22 mouse cellular contexts compared by ENCODE assay signal in genomic region chr9:65703926-65704595, GRCm38 (mm10). TPM values are rescaled to one million over a fixed set of nuclear protein-coding genes. Genes with fewer than 3 reads are reported as not detected.
DNase-seq lines count a peak whose midpoint lies in the region; ATAC-seq and TF ChIP-seq lines count a peak whose summit lies in the region.
"Had no signal": no experiment of that assay in that cellular context is flagged by ENCODE, and none has a peak within 500 bp of the region (broad histone marks: within the 10 kb centered on the region; RNA-seq: fewer than 3 reads in every experiment).

No protein-coding gene starts in this region.

- H3K9me3 ChIP-seq in E14TG2a.4 (ENCODE audit: low read length): no peaks in the 10 kb centered on the region
- H3K9me3 ChIP-seq in hindbrain, embryonic 12.5 days (replicated peaks): no peaks in the 10 kb centered on the region
- H3K9me3 ChIP-seq: embryonic facial prominence, embryonic 10.5 days; embryonic facial prominence, embryonic 12.5 days; forebrain, embryonic 13.5 days; forebrain, embryonic 15.5 days; G1E had no signal

- H3K9ac ChIP-seq in hindbrain, embryonic 12.5 days: no peak overlapping the region
- H3K9ac ChIP-seq: embryonic facial prominence, embryonic 12.5 days; forebrain, embryonic 13.5 days; forebrain, embryonic 15.5 days; forebrain, postnatal 0 days had no signal

- peak overlapping the region; percentile 57 for H3K4me3 ChIP-seq in E14TG2a.4 (replicated peaks; ENCODE audit: low read length)
- H3K4me3 ChIP-seq in hindbrain, embryonic 12.5 days: no peak overlapping the region
- H3K4me3 ChIP-seq: embryonic facial prominence, embryonic 10.5 days; embryonic facial prominence, embryonic 12.5 days; forebrain, embryonic 13.5 days; forebrain, embryonic 15.5 days had no signal

- no peak for TF ChIP-seq CTCF in E14TG2a.4 (conservative IDR thresholded peaks at IDR 0.05; ENCODE audit: low read length)

- DNase-seq in ES-CJ7 (ENCODE audit: low read depth, low spot score) (peak; percentile 61), R1 (ENCODE audit: low read depth, low spot score) (peak; percentile 88)
- DNase-seq in kidney, adult 11 months: no peak
- no peak for DNase-seq in heart, postnatal 14 days
- DNase-seq: adrenal gland, adult 8-10 months; adrenal gland, postnatal 14 days; adrenal gland, postnatal 36 days; cerebellum, adult 11-12 months; cerebellum, adult 2 months; cerebellum, adult 9-10 months; cerebellum, postnatal 10 days; cerebellum, postnatal 25 days; forebrain, postnatal 0 days had no signal

- H3K36me3 ChIP-seq in E14TG2a.4 (ENCODE audit: insufficient read depth, low read length): peaks cover 58% of the 10 kb centered on the region
- H3K36me3 ChIP-seq in hindbrain, embryonic 12.5 days: peaks cover 54% of the 10 kb centered on the region

- ATAC-seq in hindbrain, embryonic 12.5 days (ENCODE audit: low FRiP score): no peak
- ATAC-seq: activated CD4-positive, CD25-positive, alpha-beta regulatory T cell, adult 4 months; forebrain, embryonic 13.5 days; forebrain, embryonic 15.5 days; forebrain, postnatal 0 days; Patski had no signal

- no peaks in the 10 kb centered on the region for H3K27me3 ChIP-seq in E14TG2a.4 (ENCODE audit: insufficient read depth, low read length)
- no peaks in the 10 kb centered on the region for H3K27me3 ChIP-seq in hindbrain, embryonic 12.5 days
- H3K27me3 ChIP-seq: embryonic facial prominence, embryonic 12.5 days; forebrain, embryonic 13.5 days; forebrain, embryonic 15.5 days; Patski had no signal

- peaks cover 39% of the 10 kb centered on the region for H3K4me1 ChIP-seq in E14TG2a.4 (replicated peaks; ENCODE audit: low read depth, low read length)
- H3K4me1 ChIP-seq in hindbrain, embryonic 12.5 days: no peaks in the 10 kb centered on the region
- H3K4me1 ChIP-seq: embryonic facial prominence, embryonic 10.5 days; embryonic facial prominence, embryonic 12.5 days; forebrain, embryonic 13.5 days; forebrain, embryonic 15.5 days had no signal

- WGBS in hindbrain, embryonic 12.5 days: 91% methylated on average over 24 of the region's 24 CpGs

- H3K4me2 ChIP-seq in hindbrain, embryonic 12.5 days (replicated peaks): no peak overlapping the region
- H3K4me2 ChIP-seq: embryonic facial prominence, embryonic 12.5 days; forebrain, embryonic 13.5 days; forebrain, embryonic 15.5 days had no signal

- H3K27ac ChIP-seq in hindbrain, embryonic 12.5 days: no peak overlapping the region
- H3K27ac ChIP-seq: embryonic facial prominence, embryonic 10.5 days; embryonic facial prominence, embryonic 12.5 days; forebrain, embryonic 13.5 days; forebrain, embryonic 15.5 days had no signal

- intact Hi-C loops in heart, postnatal 14 days (cut with DNase I): no loop called here

RNA-seq across cellular contexts. Expression of gene Oaz2, which starts 36.3 kb away (rescaled TPM):
- 312 and 323 TPM in 2 replicates for polyA plus RNA-seq in hindbrain, embryonic 12.5 days (2016; fragmentation: Nextera tagmentation; extraction: Ambion mirVana)
- 100 to 1,000 TPM; 265 to 267 TPM for total RNA-seq in heart, postnatal 14 days (2021)

Comparison
In these comparisons a context has a peak if more than half of its experiments do, and no peak if none do; other contexts are left out.
1. DNase-seq: peak in ES-CJ7 (single experiment) and R1 (single experiment); none in kidney, adult 11 months (single experiment) and heart, postnatal 14 days (0 of 2).